Mouse (Mus musculus): ENCODE measurements around the gene D630045J12Rik. TPM values are rescaled to one million over a fixed set of nuclear protein-coding genes. Genes with fewer than 3 reads are reported as not detected.

Gene D630045J12Rik
- total RNA-seq, 2 experiments from 2014 or later, result 0.15 to 2.0 TPM

GRCm38 (mm10) chr6:38196266-38197189 is 57.3 kb downstream of the D630045J12Rik start:
- no peak for ATAC-seq (replicated peaks; ENCODE audit: poor library complexity, severe bottlenecking)

GRCm38 (mm10) chr6:38195306-38195705 is 58.5 kb downstream of the D630045J12Rik start:
- no peak for ATAC-seq (replicated peaks; ENCODE audit: poor library complexity, severe bottlenecking)

GRCm38 (mm10) chr6:38194046-38194445 is 59.8 kb downstream of the D630045J12Rik start:
- no peak for ATAC-seq (replicated peaks; ENCODE audit: poor library complexity, severe bottlenecking)

- ATAC-seq (replicated peaks; ENCODE audit: poor library complexity, severe bottlenecking), result no peak
These were observed 60.9 kb downstream of the D630045J12Rik start for GRCm38 (mm10) chr6:38192952-38193351.

- ATAC-seq (replicated peaks; ENCODE audit: poor library complexity, severe bottlenecking), result no peak
These were observed 67.4 kb downstream of the D630045J12Rik start for GRCm38 (mm10) chr6:38186312-38186950.

- no peak for ATAC-seq (replicated peaks; ENCODE audit: poor library complexity, severe bottlenecking)
These were observed 69.0 kb downstream of the D630045J12Rik start for GRCm38 (mm10) chr6:38184791-38185190.

- ATAC-seq (replicated peaks; ENCODE audit: poor library complexity, severe bottlenecking), result no peak
These were observed 72.0 kb downstream of the D630045J12Rik start for GRCm38 (mm10) chr6:38181756-38182318.

GRCm38 (mm10) chr6:38180669-38181068 is 73.1 kb downstream of the D630045J12Rik start:
- ATAC-seq (replicated peaks; ENCODE audit: poor library complexity, severe bottlenecking), result no peak

- no peak for ATAC-seq (replicated peaks; ENCODE audit: poor library complexity, severe bottlenecking)
These were observed 88.4 kb downstream of the D630045J12Rik start for GRCm38 (mm10) chr6:38165385-38165784.

- ATAC-seq (replicated peaks; ENCODE audit: poor library complexity, severe bottlenecking), result no peak
These were observed 89.1 kb downstream of the D630045J12Rik start for GRCm38 (mm10) chr6:38164705-38165104.

GRCm38 (mm10) chr6:38162825-38163504 is 90.8 kb downstream of the D630045J12Rik start:
- no peak for ATAC-seq (replicated peaks; ENCODE audit: poor library complexity, severe bottlenecking)

- no peak for ATAC-seq (replicated peaks; ENCODE audit: poor library complexity, severe bottlenecking)
These were observed 93.3 kb downstream of the D630045J12Rik start for GRCm38 (mm10) chr6:38160556-38160955.

- ATAC-seq (replicated peaks; ENCODE audit: poor library complexity, severe bottlenecking), result peak; percentile 84
These were observed 93.7 kb downstream of the D630045J12Rik start for GRCm38 (mm10) chr6:38160102-38160501.

- ATAC-seq (replicated peaks; ENCODE audit: poor library complexity, severe bottlenecking), result no peak
These were observed 94.2 kb downstream of the D630045J12Rik start for GRCm38 (mm10) chr6:38159576-38159975.

GRCm38 (mm10) chr6:38157925-38158324 is 95.9 kb downstream of the D630045J12Rik start:
- ATAC-seq (replicated peaks; ENCODE audit: poor library complexity, severe bottlenecking), result no peak

- ATAC-seq (replicated peaks; ENCODE audit: poor library complexity, severe bottlenecking), result no peak
These were observed 97.6 kb downstream of the D630045J12Rik start for GRCm38 (mm10) chr6:38156204-38156603.

GRCm38 (mm10) chr6:38152305-38152704 is 101.5 kb downstream of the D630045J12Rik start:
- ATAC-seq (replicated peaks; ENCODE audit: poor library complexity, severe bottlenecking), result no peak

GRCm38 (mm10) chr6:38149483-38149882 is 104.3 kb downstream of the D630045J12Rik start:
- ATAC-seq (replicated peaks; ENCODE audit: poor library complexity, severe bottlenecking), result no peak

- no peak for ATAC-seq (replicated peaks; ENCODE audit: poor library complexity, severe bottlenecking)
These were observed 105.2 kb downstream of the D630045J12Rik start for GRCm38 (mm10) chr6:38148626-38149025.

GRCm38 (mm10) chr6:38147301-38147700 is 106.5 kb downstream of the D630045J12Rik start:
- no peak for ATAC-seq (replicated peaks; ENCODE audit: poor library complexity, severe bottlenecking)

Measured in granulocyte monocyte progenitor cell, adult 5-6 weeks (primary cell).